Mouse (Mus musculus) lung, postnatal 0 days (tissue): ENCODE data around the gene Fam229b. TPM values are rescaled to one million over a fixed set of nuclear protein-coding genes. Genes with fewer than 3 reads are reported as not detected.
A peak's percentile ranks its signal among the peaks of the same experiment; 100 is the strongest.

Experiments
- ATAC-seq: fragments of 200-750 bp; cut with Nextera tagmentation; 2 replicates; pipeline ENCODE4 v1.8.0; 2017; ENCODE audit warnings: moderate library complexity
- DNase-seq: peaks from one replicate; pipeline ENCODE4 v3.0.0-alpha.2; 2016; ENCODE audit warnings: low spot score
- H3K27ac ChIP-seq: fragments of 300-500 bp; sonication (generic); 2 replicates; pipeline ENCODE4 v1.5.1; 2014; ENCODE audit warnings: antibody characterized with exemption, mild to moderate bottlenecking, low read length, mixed read lengths
- H3K27me3 ChIP-seq: fragments of 300-500 bp; sonication (generic); replicated peaks from 2 replicates; pipeline ENCODE4 v1.6.1; 2014; ENCODE audit warnings: low read length, mixed read lengths; ENCODE audit not compliant: insufficient read depth
- H3K36me3 ChIP-seq: fragments of 300-500 bp; sonication (generic); 2 replicates; pipeline ENCODE4 v1.6.1; 2014; ENCODE audit warnings: low read length, mixed read lengths; ENCODE audit not compliant: insufficient read depth
- H3K4me1 ChIP-seq: fragments of 300-500 bp; sonication (generic); 2 replicates; pipeline ENCODE4 v1.6.1; 2014; ENCODE audit warnings: antibody characterized with exemption, low read depth, low read length, mixed read lengths; ENCODE audit not compliant: insufficient read depth
- H3K4me2 ChIP-seq: fragments of 300-500 bp; sonication (generic); replicated peaks from 2 replicates; pipeline ENCODE4 v1.6.1; 2014; ENCODE audit warnings: low read depth, mild to moderate bottlenecking, low read length, moderate library complexity, mixed read lengths
- H3K4me3 ChIP-seq: fragments of 300-500 bp; sonication (generic); 2 replicates; pipeline ENCODE4 v1.5.1; 2014; ENCODE audit warnings: low read depth, low read length
- H3K9ac ChIP-seq: fragments of 300-500 bp; sonication (generic); replicated peaks from 2 replicates; pipeline ENCODE4 v1.6.1; 2014; ENCODE audit warnings: low read depth, mild to moderate bottlenecking
- H3K9me3 ChIP-seq: fragments of 300-500 bp; sonication (generic); 2 replicates; pipeline ENCODE4 v1.6.1; 2016; ENCODE audit warnings: low read length, mixed read lengths
- CTCF ChIP-seq: IDR thresholded peaks from 2 replicates; pipeline ENCODE4 v1.5.1; 2016; ENCODE audit warnings: antibody characterized with exemption, mild to moderate bottlenecking
- EP300 ChIP-seq: IDR thresholded peaks from 2 replicates; pipeline ENCODE4 v1.6.1; 2016; ENCODE audit warnings: antibody characterized with exemption, mild to moderate bottlenecking, control low read depth
- WGBS: fragments of 180-500 bp; shearing (Covaris S2); extraction: QIAGEN DNeasy Blood & Tissue Kit; methylation state at CpG from one replicate; pipeline ENCODE4 v1.1.7; 2014; 5-methylcytosine and 5-hydroxymethylcytosine counted together
- polyA plus RNA-seq: library from polyadenylated mRNA; unstranded; fragments of >200 nt; fragmentation: Nextera tagmentation; extraction: Ambion mirVana; gene quantifications from 2 replicates; pipeline ENCODE4 v1.2.1, GENCODE M21; 2015

The Fam229b gene
- polyA plus RNA-seq, 1 experiment from 2014 or later: 9.0 TPM

DNA sequence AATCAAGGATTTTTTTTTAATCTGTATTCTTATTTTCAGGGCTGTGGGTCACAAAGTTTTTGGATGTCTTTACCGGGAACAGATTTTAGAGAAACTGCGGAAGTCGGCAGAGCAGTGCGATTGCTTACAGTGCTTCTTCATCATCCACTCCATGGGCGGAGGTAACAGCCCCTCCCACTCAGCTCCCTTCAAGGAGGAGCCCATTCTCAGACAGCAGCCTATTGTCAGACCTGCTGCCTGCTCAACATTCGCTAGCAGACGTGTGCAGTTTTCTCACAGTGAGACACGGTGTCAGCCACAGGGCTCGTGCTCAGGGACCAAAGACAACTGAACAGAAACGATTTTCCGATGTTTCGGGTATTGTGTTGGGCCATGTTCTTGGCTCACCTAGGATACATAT is 8.5 kb upstream of the Fam229b start:
- Histone ChIP-seq H3K27ac (no peak overlapping the region), H3K4me1 (no peaks in the 10 kb centered on the region), H3K4me3 (no peak overlapping the region), H3K9me3 (no peaks in the 10 kb centered on the region), H3K27me3 (no peaks in the 10 kb centered on the region), H3K9ac (no peak overlapping the region), H3K4me2 (no peak overlapping the region), H3K36me3 (no peaks in the 10 kb centered on the region)
- 86% methylated on average over 12 of the region's 12 CpGs for WGBS
- DNase-seq (no peak), ATAC-seq (no peak)
- TF ChIP-seq CTCF: no peak
- no peak for TF ChIP-seq EP300

DNA sequence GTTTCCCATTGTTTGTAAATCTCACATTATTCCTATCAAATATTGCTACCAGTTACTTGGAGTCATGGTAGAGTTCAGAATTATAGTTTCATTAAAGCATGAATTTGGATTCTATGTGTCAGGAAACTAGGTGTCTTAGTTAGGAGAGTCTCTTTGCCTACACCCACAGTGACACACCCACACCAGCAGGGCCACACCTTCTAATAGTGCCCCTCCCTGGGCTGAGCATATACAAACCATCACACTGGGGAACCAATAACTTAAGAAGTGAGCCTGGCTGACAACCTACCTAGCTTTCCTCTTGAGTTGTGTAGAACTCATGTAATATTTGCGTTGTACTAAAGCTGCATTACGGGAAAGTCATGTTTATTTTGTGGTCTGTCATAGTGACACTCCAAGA is 7.7 kb upstream of the Fam229b start:
- no peak for TF ChIP-seq EP300
- no peaks in the 10 kb centered on the region for H3K9me3 ChIP-seq
- no peaks in the 10 kb centered on the region for H3K27me3 ChIP-seq
- DNase-seq: no peak
- no peaks in the 10 kb centered on the region for H3K4me1 ChIP-seq
- H3K4me2 ChIP-seq: no peak overlapping the region
- H3K9ac ChIP-seq: no peak overlapping the region
- WGBS: 73% methylated on average over 2 of the region's 2 CpGs
- no peak for ATAC-seq
- no peak overlapping the region for H3K4me3 ChIP-seq
- no peaks in the 10 kb centered on the region for H3K36me3 ChIP-seq
- no peak overlapping the region for H3K27ac ChIP-seq

DNA sequence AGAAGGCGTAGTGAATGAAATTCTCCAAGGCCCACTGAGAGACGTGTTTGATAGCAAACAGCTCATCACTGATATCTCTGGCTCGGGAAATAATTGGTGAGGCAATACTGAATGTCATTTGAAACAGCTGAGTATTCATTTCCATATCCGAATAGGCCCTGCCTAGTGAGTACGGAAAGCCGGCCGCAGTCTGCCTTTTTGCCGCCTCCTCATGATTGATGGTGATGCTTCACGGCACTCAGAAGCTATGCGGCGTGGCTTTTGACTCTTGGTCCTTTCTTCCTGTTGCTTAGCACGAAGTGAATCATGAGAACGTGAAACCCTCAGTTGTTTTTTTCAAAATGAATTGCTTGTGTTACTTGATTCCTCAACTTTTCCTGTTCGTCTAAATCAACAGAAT is 7.1 kb upstream of the Fam229b start:
- DNase-seq (no peak), ATAC-seq (no peak)
- WGBS: 70% methylated on average over 14 of the region's 14 CpGs
- no peaks in the 10 kb centered on the region for H3K9me3 ChIP-seq
- H3K9ac ChIP-seq: no peak overlapping the region
- no peaks in the 10 kb centered on the region for H3K27me3 ChIP-seq
- no peak overlapping the region for H3K27ac ChIP-seq
- no peaks in the 10 kb centered on the region for H3K4me1 ChIP-seq
- no peak overlapping the region for H3K4me2 ChIP-seq
- H3K4me3 ChIP-seq: no peak overlapping the region
- no peaks in the 10 kb centered on the region for H3K36me3 ChIP-seq
- TF ChIP-seq CTCF: no peak
- TF ChIP-seq EP300: no peak

DNA sequence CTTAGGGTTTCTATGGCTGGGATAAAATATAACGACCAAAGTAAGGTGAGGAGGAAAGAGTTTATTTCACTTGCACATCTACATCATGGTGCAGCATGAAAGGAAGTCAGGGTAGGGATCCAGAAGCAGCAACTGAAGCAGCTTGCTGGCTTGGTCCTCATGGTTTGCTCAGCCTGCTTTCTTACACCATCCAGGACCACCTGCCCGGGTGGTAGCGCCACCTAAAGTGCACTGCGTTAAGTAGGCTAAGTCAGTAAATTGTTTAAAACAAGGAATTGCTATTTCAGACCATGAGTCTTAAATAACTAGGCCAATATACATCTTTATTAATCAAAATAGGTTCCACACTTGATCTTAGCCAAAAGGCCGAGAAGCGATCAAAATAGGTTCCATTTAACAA is 5.0 kb upstream of the Fam229b start:
- H3K9me3 ChIP-seq: no peaks in the 10 kb centered on the region
- ATAC-seq (no peak), DNase-seq (no peak)
- H3K36me3 ChIP-seq: no peaks in the 10 kb centered on the region
- H3K4me3 ChIP-seq: no peak overlapping the region
- TF ChIP-seq EP300 (no peak), CTCF (no peak)
- H3K27me3 ChIP-seq: no peaks in the 10 kb centered on the region
- H3K4me1 ChIP-seq: no peaks in the 10 kb centered on the region
- H3K4me2 ChIP-seq: no peak overlapping the region
- WGBS: 83% methylated on average over 6 of the region's 6 CpGs
- no peak overlapping the region for H3K9ac ChIP-seq
- H3K27ac ChIP-seq: no peak overlapping the region

DNA sequence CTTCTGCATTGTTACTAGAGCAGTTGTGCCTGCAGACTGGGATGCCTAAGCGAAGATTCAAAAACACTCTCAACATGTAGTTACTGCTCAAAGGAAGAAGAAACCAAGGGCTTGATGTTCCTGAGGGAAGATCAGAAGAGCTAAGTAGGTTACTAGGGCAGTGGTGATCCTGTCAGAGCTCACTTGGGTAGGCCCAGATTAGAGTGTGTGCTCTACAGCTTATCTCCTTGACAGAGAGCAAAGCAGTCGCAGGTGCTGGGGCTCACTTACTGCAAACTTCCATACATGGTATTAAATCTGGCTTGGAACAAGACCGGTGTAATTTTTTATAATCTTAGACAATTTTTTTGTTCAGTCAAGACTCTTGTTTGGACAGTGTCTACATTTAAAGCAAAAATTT is 4.1 kb upstream of the Fam229b start:
- no peak overlapping the region for H3K4me2 ChIP-seq
- DNase-seq: no peak

DNA sequence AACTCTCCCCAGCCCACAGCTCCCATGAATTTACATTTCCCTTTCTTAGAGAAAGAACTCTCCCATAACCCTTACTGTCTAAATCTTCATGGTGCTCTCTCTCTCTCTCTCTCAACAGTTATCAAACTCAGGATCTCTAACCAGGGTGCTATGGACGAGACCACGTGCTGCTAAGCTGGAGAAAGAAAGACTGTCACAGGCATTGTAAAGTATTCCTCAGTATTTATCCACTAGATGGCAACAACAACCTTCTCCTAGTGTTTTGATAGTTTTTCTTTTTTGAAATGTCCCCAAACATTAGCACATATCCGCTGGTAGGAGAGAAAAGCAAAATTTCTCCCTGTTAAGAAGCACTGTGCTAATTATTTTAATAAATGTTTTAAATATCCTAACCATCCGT is 12.3 kb downstream of the Fam229b start:
- no peaks in the 10 kb centered on the region for H3K4me1 ChIP-seq
- no peak overlapping the region for H3K4me3 ChIP-seq
- H3K9me3 ChIP-seq: no peaks in the 10 kb centered on the region
- 26% methylated on average over 4 of the region's 4 CpGs for WGBS
- no peaks in the 10 kb centered on the region for H3K27me3 ChIP-seq
- no peak overlapping the region for H3K27ac ChIP-seq
- 0 out of 2 replicates have a peak, but pooled peaks have one; percentile 38 for ATAC-seq
- H3K36me3 ChIP-seq: no peaks in the 10 kb centered on the region
- no peak overlapping the region for H3K9ac ChIP-seq
- TF ChIP-seq EP300 (no peak), CTCF (peak; percentile 58)
- H3K4me2 ChIP-seq: no peak overlapping the region
- peak; percentile 65 for DNase-seq

More for the DNA sequence above, 4.1 kb upstream of the Fam229b start:
- WGBS: 88% methylated on average over 3 of the region's 3 CpGs
- Histone ChIP-seq H3K27me3 (no peaks in the 10 kb centered on the region), H3K36me3 (no peaks in the 10 kb centered on the region), H3K9me3 (no peaks in the 10 kb centered on the region), H3K9ac (no peak overlapping the region), H3K4me3 (no peak overlapping the region), H3K27ac (no peak overlapping the region), H3K4me1 (peaks cover 3% of the 10 kb centered on the region; the same call in 1 of the 2 replicates)
- ATAC-seq: no peak
- TF ChIP-seq CTCF (no peak), EP300 (no peak)

DNA sequence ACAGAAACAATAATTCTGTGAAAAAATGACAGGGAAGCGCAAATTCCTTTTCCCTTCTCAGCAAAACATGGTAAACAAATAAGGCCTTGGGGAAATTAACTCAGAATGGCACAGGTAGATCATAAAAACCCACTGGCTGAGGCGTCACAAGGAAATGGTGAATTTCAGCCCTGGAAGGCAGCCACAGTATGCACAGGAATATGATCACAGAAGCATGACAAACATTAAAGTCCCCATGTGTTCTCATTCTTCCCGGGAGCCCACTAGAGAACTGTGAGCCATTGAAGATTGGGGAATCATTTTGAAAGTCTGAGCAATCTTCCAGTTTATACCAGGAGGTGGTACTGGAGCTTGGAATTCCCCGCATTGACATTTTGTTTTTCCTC is 24.2 kb downstream of the Fam229b start:
- TF ChIP-seq CTCF: no peak
- TF ChIP-seq EP300: no peak
- peaks cover 8% of the 10 kb centered on the region; the same call in 1 of the 2 replicates for H3K36me3 ChIP-seq
- no peak overlapping the region for H3K9ac ChIP-seq
- no peak for DNase-seq
- H3K27ac ChIP-seq: no peak overlapping the region
- H3K27me3 ChIP-seq: no peaks in the 10 kb centered on the region
- ATAC-seq: no peak
- H3K4me2 ChIP-seq: no peak overlapping the region
- H3K4me3 ChIP-seq: no peak overlapping the region
- no peaks in the 10 kb centered on the region for H3K4me1 ChIP-seq
- no peaks in the 10 kb centered on the region for H3K9me3 ChIP-seq
- 56% methylated on average over 4 of the region's 4 CpGs for WGBS
